Mouse (Mus musculus) inflammation-experienced regulatory T-cells, adult 16 weeks (primary cell): ENCODE data around the gene Exo5. TPM values are rescaled to one million over a fixed set of nuclear protein-coding genes. Genes with fewer than 3 reads are reported as not detected.

Experiments used
- polyA plus RNA-seq: library from polyadenylated mRNA; unstranded; fragments of 100-300 nt; shearing (Covaris generic); gene quantifications from one replicate; pipeline ENCODE4 v1.2.1, GENCODE M21; 2017

The Exo5 gene
- polyA plus RNA-seq = 39.6 TPM

GRCm38 (mm10) chr4:120924554-120925299 is at the start of gene Exo5:
TSS of gene Exo5 (minus strand) at chr4:120925017.

GRCm38 (mm10) chr4:120951428-120951973 is 26.7 kb upstream of the Exo5 start, which contains the start of gene Zfp69:
TSS of gene Zfp69 (minus strand) at chr4:120951699.

Other genes starting within 250 kb of the Exo5 start
- gene Kcnq4, start 176.4 kb downstream of the Exo5 start, polyA plus RNA-seq = 0.17 TPM
- 80.4 TPM for gene Nfyc, start 93.4 kb downstream of the Exo5 start, polyA plus RNA-seq
- 1.6 TPM for gene Rims3, start 70.2 kb downstream of the Exo5 start, polyA plus RNA-seq
- gene Zfp69, start 26.7 kb upstream of the Exo5 start, polyA plus RNA-seq = 2.9 TPM
- gene Smap2, start 92.2 kb upstream of the Exo5 start, polyA plus RNA-seq = 29.0 TPM
- gene Col9a2, start 114.4 kb upstream of the Exo5 start, polyA plus RNA-seq = not detected
- 67.9 TPM for gene Zmpste24, start 173.2 kb upstream of the Exo5 start, polyA plus RNA-seq
- not detected for gene Tmco2, start 184.2 kb upstream of the Exo5 start, polyA plus RNA-seq